Mouse (Mus musculus): ENCODE data around the gene Fh1. TPM values are rescaled to one million over a fixed set of nuclear protein-coding genes. Genes with fewer than 3 reads are reported as not detected.

The Fh1 gene
- polyA plus RNA-seq, 1 experiment: 115 TPM

DNA sequence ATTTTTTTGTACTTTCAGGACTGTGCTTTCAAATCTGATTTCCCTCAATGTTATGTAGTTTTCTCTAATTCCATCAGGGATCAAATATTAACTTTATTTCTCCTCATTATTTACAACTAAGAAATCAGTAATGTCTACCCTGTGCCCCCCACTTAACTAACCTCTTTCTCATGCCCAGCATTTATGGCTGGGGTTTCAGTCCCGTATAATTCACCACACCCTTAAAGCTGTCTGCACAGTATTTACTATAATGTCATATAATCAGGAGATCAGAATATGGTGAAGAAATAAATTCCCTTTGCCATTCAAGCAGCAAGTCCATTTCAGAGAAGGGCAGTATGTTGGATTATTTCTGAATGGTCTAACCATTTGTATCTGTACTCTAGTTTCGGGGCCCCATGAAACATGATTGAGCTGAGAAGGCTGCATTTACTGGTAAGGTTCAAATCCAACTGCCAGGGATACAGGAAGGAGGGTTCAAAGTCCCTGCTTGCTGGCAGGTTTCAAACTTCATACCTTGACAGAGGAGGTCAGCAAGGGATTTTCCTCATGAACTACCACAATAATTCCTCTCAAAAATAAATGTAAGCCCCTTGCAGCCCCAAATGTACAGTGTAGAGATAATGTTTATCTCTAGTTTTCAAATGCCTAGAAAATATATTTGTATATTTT lies 46.9 kb downstream of the Fh1 start:
- no peak for TF ChIP-seq CEBPB (IDR thresholded peaks at IDR 0.05; ENCODE audit: insufficient read depth, poor library complexity, severe bottlenecking)
- TF ChIP-seq TCF12 (IDR thresholded peaks at IDR 0.05; ENCODE audit: insufficient read depth, poor library complexity, severe bottlenecking): no peak
- TF ChIP-seq POLR2A (IDR thresholded peaks at IDR 0.05; ENCODE audit: insufficient read length, low read depth): no peak
- no peak for TF ChIP-seq USF1 (IDR thresholded peaks at IDR 0.05; ENCODE audit: low read depth)
- no peak for TF ChIP-seq MAX (IDR thresholded peaks at IDR 0.05; ENCODE audit: low read depth)
- no peak for TF ChIP-seq E2F4 (IDR thresholded peaks at IDR 0.05; ENCODE audit: insufficient read depth)
- no peak for TF ChIP-seq MYOD1 (IDR thresholded peaks at IDR 0.05; ENCODE audit: control insufficient read depth in 1 of 3, insufficient read length in 2 of 3, low read depth in 2 of 3)
- Histone ChIP-seq H3K79me2 (ENCODE audit: control insufficient read depth, insufficient read depth) (no peaks in the 10 kb centered on the region), H3K27me3 (ENCODE audit: control insufficient read depth, insufficient read depth, insufficient read length) (no peaks in the 10 kb centered on the region), H3ac (ENCODE audit: control insufficient read depth, insufficient read length) (no peak overlapping the region), H3K4me3 (no peak overlapping the region), H3K36me3 (ENCODE audit: control insufficient read depth, insufficient read depth) (no peaks in the 10 kb centered on the region), H3K4me2 (ENCODE audit: low read depth) (no peak overlapping the region)

DNA sequence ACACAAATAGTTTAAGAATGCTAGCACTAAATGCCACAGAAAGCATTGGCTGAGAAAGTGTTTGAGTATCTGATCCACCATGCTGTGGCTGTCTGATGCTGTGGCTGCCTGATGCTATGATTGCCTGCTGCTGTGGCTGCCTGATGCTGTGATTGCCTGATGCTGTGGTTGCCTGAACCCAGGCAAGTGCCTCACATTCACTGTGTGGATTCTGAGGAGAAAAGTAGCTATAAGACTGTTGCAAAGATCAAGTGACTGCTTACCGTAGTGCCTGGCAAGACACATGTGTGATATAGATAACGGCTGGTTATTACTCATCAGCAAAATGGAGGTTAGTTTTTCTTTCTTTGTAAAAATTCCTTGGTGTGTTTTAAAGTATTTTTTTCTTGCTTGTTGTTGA lies 51.3 kb downstream of the Fh1 start:
- no peaks in the 10 kb centered on the region for H3K27me3 ChIP-seq (ENCODE audit: control insufficient read depth, insufficient read depth, insufficient read length)
- no peak overlapping the region for H3K4me2 ChIP-seq (ENCODE audit: low read depth)
- H3K4me3 ChIP-seq: no peak overlapping the region
- no peak for TF ChIP-seq REST (IDR thresholded peaks at IDR 0.05; ENCODE audit: insufficient read depth, insufficient read length)
- TF ChIP-seq E2F4 (IDR thresholded peaks at IDR 0.05; ENCODE audit: insufficient read depth): no peak
- no peak for TF ChIP-seq MYOD1 (IDR thresholded peaks at IDR 0.05; ENCODE audit: control insufficient read depth in 1 of 3, insufficient read length in 2 of 3, low read depth in 2 of 3)
- no peak for TF ChIP-seq POLR2AphosphoS2 (IDR thresholded peaks at IDR 0.05; ENCODE audit: insufficient read length, low read depth)
- no peak for TF ChIP-seq POLR2A (IDR thresholded peaks at IDR 0.05; ENCODE audit: insufficient read length, low read depth)
- TF ChIP-seq CEBPB (IDR thresholded peaks at IDR 0.05; ENCODE audit: insufficient read depth, poor library complexity, severe bottlenecking): no peak
- TF ChIP-seq SRF (IDR thresholded peaks at IDR 0.05; ENCODE audit: control insufficient read depth, insufficient read length, low read depth): no peak
- no peak for TF ChIP-seq TCF12 (IDR thresholded peaks at IDR 0.05; ENCODE audit: insufficient read depth, poor library complexity, severe bottlenecking)
- TF ChIP-seq MAX (IDR thresholded peaks at IDR 0.05; ENCODE audit: low read depth): no peak
- TF ChIP-seq MYOG (IDR thresholded peaks at IDR 0.05; ENCODE audit: control insufficient read depth in 1 of 3, insufficient read depth in 1 of 3, insufficient read length in 2 of 3, low read depth in 2 of 3): no peak
- no peak for TF ChIP-seq TCF3 (IDR thresholded peaks at IDR 0.05; ENCODE audit: insufficient read length, low read depth)
- TF ChIP-seq USF1 (IDR thresholded peaks at IDR 0.05; ENCODE audit: low read depth): no peak
- no peak overlapping the region for H3ac ChIP-seq (ENCODE audit: control insufficient read depth, insufficient read length)
- no peaks in the 10 kb centered on the region for H3K79me2 ChIP-seq (ENCODE audit: control insufficient read depth, insufficient read depth)
- H3K36me3 ChIP-seq (ENCODE audit: control insufficient read depth, insufficient read depth): no peaks in the 10 kb centered on the region

GRCm38 (mm10) chr1:175565579-175566103 lies 59.8 kb downstream of the Fh1 start:
- Histone ChIP-seq H3ac (ENCODE audit: control insufficient read depth, insufficient read length) (no peak overlapping the region), H3K4me2 (ENCODE audit: low read depth) (no peak overlapping the region), H3K36me3 (ENCODE audit: control insufficient read depth, insufficient read depth) (no peaks in the 10 kb centered on the region), H3K79me2 (ENCODE audit: control insufficient read depth, insufficient read depth) (no peaks in the 10 kb centered on the region), H3K4me3 (no peak overlapping the region), H3K27me3 (ENCODE audit: control insufficient read depth, insufficient read depth, insufficient read length) (no peaks in the 10 kb centered on the region)
- TF ChIP-seq MYOG (IDR thresholded peaks at IDR 0.05; ENCODE audit: control insufficient read depth in 1 of 3, insufficient read depth in 1 of 3, insufficient read length in 2 of 3, low read depth in 2 of 3) (no peak), REST (IDR thresholded peaks at IDR 0.05; ENCODE audit: insufficient read depth, insufficient read length) (no peak), SRF (IDR thresholded peaks at IDR 0.05; ENCODE audit: control insufficient read depth, insufficient read length, low read depth) (no peak), TCF12 (IDR thresholded peaks at IDR 0.05; ENCODE audit: insufficient read depth, poor library complexity, severe bottlenecking) (no peak), CEBPB (IDR thresholded peaks at IDR 0.05; ENCODE audit: insufficient read depth, poor library complexity, severe bottlenecking) (no peak), E2F4 (IDR thresholded peaks at IDR 0.05; ENCODE audit: insufficient read depth) (no peak), POLR2AphosphoS2 (IDR thresholded peaks at IDR 0.05; ENCODE audit: insufficient read length, low read depth) (no peak), MAX (IDR thresholded peaks at IDR 0.05; ENCODE audit: low read depth) (no peak), POLR2A (IDR thresholded peaks at IDR 0.05; ENCODE audit: insufficient read length, low read depth) (no peak), TCF3 (IDR thresholded peaks at IDR 0.05; ENCODE audit: insufficient read length, low read depth) (no peak), MYOD1 (IDR thresholded peaks at IDR 0.05; ENCODE audit: control insufficient read depth in 1 of 3, insufficient read length in 2 of 3, low read depth in 2 of 3) (no peak), USF1 (IDR thresholded peaks at IDR 0.05; ENCODE audit: low read depth) (no peak)

- H3K36me3 ChIP-seq (ENCODE audit: control insufficient read depth, insufficient read depth): no peaks in the 10 kb centered on the region
- no peak overlapping the region for H3ac ChIP-seq (ENCODE audit: control insufficient read depth, insufficient read length)
- no peaks in the 10 kb centered on the region for H3K79me2 ChIP-seq (ENCODE audit: control insufficient read depth, insufficient read depth)
- TF ChIP-seq CEBPB (IDR thresholded peaks at IDR 0.05; ENCODE audit: insufficient read depth, poor library complexity, severe bottlenecking) (no peak), E2F4 (IDR thresholded peaks at IDR 0.05; ENCODE audit: insufficient read depth) (no peak), USF1 (IDR thresholded peaks at IDR 0.05; ENCODE audit: low read depth) (no peak), MAX (IDR thresholded peaks at IDR 0.05; ENCODE audit: low read depth) (no peak), MYOG (IDR thresholded peaks at IDR 0.05; ENCODE audit: control insufficient read depth in 1 of 3, insufficient read depth in 1 of 3, insufficient read length in 2 of 3, low read depth in 2 of 3) (no peak), TCF12 (IDR thresholded peaks at IDR 0.05; ENCODE audit: insufficient read depth, poor library complexity, severe bottlenecking) (no peak), TCF3 (IDR thresholded peaks at IDR 0.05; ENCODE audit: insufficient read length, low read depth) (no peak), POLR2AphosphoS2 (IDR thresholded peaks at IDR 0.05; ENCODE audit: insufficient read length, low read depth) (no peak), MYOD1 (IDR thresholded peaks at IDR 0.05; ENCODE audit: control insufficient read depth in 1 of 3, insufficient read length in 2 of 3, low read depth in 2 of 3) (no peak), POLR2A (IDR thresholded peaks at IDR 0.05; ENCODE audit: insufficient read length, low read depth) (no peak), SRF (IDR thresholded peaks at IDR 0.05; ENCODE audit: control insufficient read depth, insufficient read length, low read depth) (no peak), REST (IDR thresholded peaks at IDR 0.05; ENCODE audit: insufficient read depth, insufficient read length) (no peak)
- H3K4me2 ChIP-seq (ENCODE audit: low read depth): no peak overlapping the region
- no peak overlapping the region for H3K4me3 ChIP-seq
- no peaks in the 10 kb centered on the region for H3K27me3 ChIP-seq (ENCODE audit: control insufficient read depth, insufficient read depth, insufficient read length)
Measured at GRCm38 (mm10) chr1:175564321-175564720, 61.1 kb downstream of the Fh1 start.
